Mouse (Mus musculus) CH12.LX (cell line): ENCODE measurements around the gene Fzd2. TPM values are rescaled to one million over a fixed set of nuclear protein-coding genes. Genes with fewer than 3 reads are reported as not detected.
"Not testable (repeated sequence)": the region's sequence is repeated elsewhere in the genome, so short reads cannot be mapped to it uniquely, and the experiment has no call there.

Source experiments
- DNase-seq: peaks from one replicate; pipeline ENCODE4 v3.0.0-alpha.2; 2013; ENCODE audit errors: extremely low read depth
- H3K27ac ChIP-seq: 2 replicates; pipeline ENCODE4 v1.5.1; 2012; ENCODE audit warnings: low read depth, mild to moderate bottlenecking, control low read depth, moderate library complexity; ENCODE audit not compliant: insufficient read depth
- H3K27me3 ChIP-seq: replicated peaks from 2 replicates; pipeline ENCODE3; 2012; ENCODE audit warnings: inconsistent platforms
- H3K36me3 ChIP-seq, 2 experiments: replicated peaks in 1 of 2; 2 replicates each; pipeline versions ENCODE3 to v1.6.1; 2012; ENCODE audit warnings: inconsistent platforms in 1 of 2, low read length in 1 of 2, mild to moderate bottlenecking in 1 of 2, mixed read lengths in 1 of 2, moderate library complexity in 1 of 2; ENCODE audit not compliant: control insufficient read depth in 1 of 2, insufficient read depth in 1 of 2
- H3K4me1 ChIP-seq, 2 experiments: 2 replicates each; pipeline ENCODE4 v1.6.1; 2012; ENCODE audit warnings: inconsistent platforms in 1 of 2, moderate library complexity in 1 of 2; ENCODE audit not compliant: insufficient read depth in 2 of 2, control insufficient read depth in 1 of 2
- H3K4me2 ChIP-seq: 2 replicates; pipeline ENCODE4 v1.6.1; 2012; ENCODE audit warnings: low read depth, mild to moderate bottlenecking, control low read depth; ENCODE audit not compliant: poor library complexity, insufficient read depth, severe bottlenecking
- H3K4me3 ChIP-seq, 3 experiments: fragments of 150-350 bp in 1 of 3; sonication (generic) in 1 of 3; replicated peaks in 1 of 3; 2 replicates each; pipeline versions ENCODE3 to v1.5.1; 2011 to 2012; ENCODE audit warnings: low read depth in 2 of 3, low read length in 2 of 3, mild to moderate bottlenecking in 2 of 3, moderate library complexity in 2 of 3, control low read depth in 1 of 3, improper control_type of control experiment in 1 of 3, inconsistent platforms in 1 of 3, mixed read lengths in 1 of 3; ENCODE audit not compliant: poor library complexity in 1 of 3
- H3K79me2 ChIP-seq: replicated peaks from 2 replicates; pipeline ENCODE4 v1.6.1; 2012; ENCODE audit warnings: mild to moderate bottlenecking, moderate library complexity; ENCODE audit not compliant: control insufficient read depth, poor library complexity, insufficient read depth, severe bottlenecking; ENCODE audit errors: extremely low read depth
- H3K9ac ChIP-seq: 2 replicates; pipeline ENCODE4 v1.6.1; 2012; ENCODE audit warnings: low read depth, mild to moderate bottlenecking, control low read depth, moderate library complexity; ENCODE audit not compliant: insufficient read depth
- H3K9me3 ChIP-seq: replicated peaks from 2 replicates; pipeline ENCODE3; 2012; ENCODE audit warnings: low read length, inconsistent platforms, mixed read lengths
- BHLHE40 ChIP-seq: IDR thresholded peaks from 2 replicates; pipeline ENCODE4 v1.6.1; 2011; ENCODE audit warnings: mild to moderate bottlenecking, low read depth, low read length, improper control_type of control experiment
- CHD1 ChIP-seq: IDR thresholded peaks from 2 replicates; pipeline ENCODE4 v1.6.1; 2012; ENCODE audit warnings: low read depth, low read length, improper control_type of control experiment, inconsistent platforms
- CHD2 ChIP-seq: IDR thresholded peaks from 2 replicates; pipeline ENCODE4 v1.6.1; 2011; ENCODE audit warnings: low read length, improper control_type of control experiment
- ELF1 ChIP-seq: IDR thresholded peaks from 2 replicates; pipeline ENCODE4 v1.6.1; 2014; ENCODE audit warnings: low read depth, mild to moderate bottlenecking, inconsistent platforms, low read length, improper control_type of control experiment
- EP300 ChIP-seq: IDR thresholded peaks from 2 replicates; pipeline ENCODE4 v1.6.1; 2011; ENCODE audit warnings: low read length, improper control_type of control experiment
- SIN3A ChIP-seq: IDR thresholded peaks from 2 replicates; pipeline ENCODE4 v1.6.1; 2012; ENCODE audit warnings: low read length, improper control_type of control experiment, inconsistent platforms
- SMC3 ChIP-seq: IDR thresholded peaks from 2 replicates; pipeline ENCODE4 v1.6.1; 2011; ENCODE audit warnings: low read depth, low read length, improper control_type of control experiment
- dilution Hi-C: fragments of 300-500 bp; cut with MboI; formaldehyde crosslinking; loops from 2 replicates; pipeline ENCODE4 v1.14.3; 2020; ENCODE audit warnings: low sequenced_read_pairs; ENCODE audit not compliant: extremely low pct_unique_long_range_greater_than_20kb, extremely low pct_ligation_motif_present
- in situ Hi-C: fragments of 300-500 bp; cut with MboI; formaldehyde crosslinking; loops from 3 replicates; pipeline ENCODE4 v1.14.3; 2019; ENCODE audit warnings: low sequenced_read_pairs, low pct_ligation_motif_present, low pct_unique_long_range_greater_than_20kb, mixed read lengths
- polyA plus RNA-seq: library from polyadenylated mRNA; unstranded; fragments of >175 nt; gene quantifications from 2 replicates; pipeline ENCODE4 v1.2.1, GENCODE M21; 2012; ENCODE audit warnings: low read depth; ENCODE audit not compliant: insufficient read length
- total RNA-seq, 2 experiments: library from RNA; depleted of rRNA; stranded (reverse); fragments of 300-350 nt in 1 of 2; fragments of >200 nt in 1 of 2; gene quantifications; 2 replicates each; pipeline ENCODE4 v1.2.3; 2012 to 2014

Gene Fzd2
- total and polyA plus RNA-seq, 3 experiments = 0.13 to 0.35 (median 0.20) TPM

DNA sequence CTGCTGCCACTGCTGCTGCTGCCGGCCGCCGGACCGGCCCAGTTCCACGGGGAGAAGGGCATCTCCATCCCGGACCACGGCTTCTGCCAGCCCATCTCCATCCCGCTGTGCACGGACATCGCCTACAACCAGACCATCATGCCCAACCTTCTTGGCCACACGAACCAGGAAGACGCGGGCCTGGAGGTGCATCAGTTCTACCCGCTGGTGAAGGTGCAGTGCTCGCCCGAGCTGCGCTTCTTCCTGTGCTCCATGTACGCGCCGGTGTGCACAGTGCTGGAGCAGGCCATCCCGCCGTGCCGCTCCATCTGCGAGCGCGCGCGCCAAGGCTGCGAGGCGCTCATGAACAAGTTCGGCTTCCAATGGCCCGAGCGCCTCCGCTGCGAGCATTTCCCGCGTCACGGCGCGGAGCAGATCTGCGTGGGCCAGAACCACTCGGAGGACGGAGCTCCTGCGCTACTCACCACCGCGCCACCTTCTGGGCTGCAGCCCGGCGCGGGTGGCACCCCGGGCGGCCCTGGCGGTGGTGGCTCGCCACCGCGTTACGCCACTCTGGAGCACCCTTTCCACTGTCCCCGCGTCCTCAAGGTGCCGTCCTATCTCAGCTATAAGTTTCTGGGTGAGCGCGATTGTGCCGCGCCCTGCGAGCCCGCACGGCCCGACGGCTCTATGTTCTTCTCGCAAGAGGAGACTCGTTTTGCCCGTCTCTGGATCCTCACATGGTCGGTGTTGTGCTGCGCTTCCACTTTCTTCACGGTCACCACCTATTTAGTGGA lies 769 bp downstream of the Fzd2 start:
- H3K27ac ChIP-seq = no peak overlapping the region
- dilution Hi-C loops = no loop called here
- in situ Hi-C loops = no loop called here
- no peaks in the 10 kb centered on the region for H3K79me2 ChIP-seq
- H3K36me3 ChIP-seq = no peaks in the 10 kb centered on the region
- H3K9ac ChIP-seq = no peak overlapping the region
- peaks cover 19% of the 10 kb centered on the region for H3K9me3 ChIP-seq
- 0 out of 4 replicates have a peak, but pooled peaks cover 0 to 2% of the 10 kb centered on the region in 2 experiments for H3K4me1 ChIP-seq
- no peak overlapping the region for H3K4me3 ChIP-seq
- H3K27me3 ChIP-seq = peaks cover 37% of the 10 kb centered on the region
- no peak overlapping the region for H3K4me2 ChIP-seq
- no peak for TF ChIP-seq CHD1
- TF ChIP-seq EP300 = no peak
- TF ChIP-seq, all 38 proteins: peak for 0
- DNase-seq = no peak

- Histone ChIP-seq H3K4me3 (no peak overlapping the region), H3K27me3 (peaks cover 45% of the 10 kb centered on the region), H3K9me3 (peaks cover 19% of the 10 kb centered on the region)
- TF ChIP-seq ELF1 = no peak
- no peak for TF ChIP-seq BHLHE40
- no peak for TF ChIP-seq SIN3A
- no peak for TF ChIP-seq SMC3
- TF ChIP-seq, all 38 proteins: peak for 0
- dilution Hi-C loops (no loop called here), in situ Hi-C loops (no loop called here)
- no peak for DNase-seq
- Histone ChIP-seq H3K36me3 (no peaks in the 10 kb centered on the region), H3K27ac (no peak overlapping the region), H3K4me2 (no peak overlapping the region), H3K79me2 (no peaks in the 10 kb centered on the region), H3K4me1 (0 out of 4 replicates have a peak, but pooled peaks cover 0 to 2% of the 10 kb centered on the region in 2 experiments), H3K9ac (no peak overlapping the region)
These were observed 1.6 kb downstream of the Fzd2 start for GRCm38 (mm10) chr11:102605553-102606416.

DNA sequence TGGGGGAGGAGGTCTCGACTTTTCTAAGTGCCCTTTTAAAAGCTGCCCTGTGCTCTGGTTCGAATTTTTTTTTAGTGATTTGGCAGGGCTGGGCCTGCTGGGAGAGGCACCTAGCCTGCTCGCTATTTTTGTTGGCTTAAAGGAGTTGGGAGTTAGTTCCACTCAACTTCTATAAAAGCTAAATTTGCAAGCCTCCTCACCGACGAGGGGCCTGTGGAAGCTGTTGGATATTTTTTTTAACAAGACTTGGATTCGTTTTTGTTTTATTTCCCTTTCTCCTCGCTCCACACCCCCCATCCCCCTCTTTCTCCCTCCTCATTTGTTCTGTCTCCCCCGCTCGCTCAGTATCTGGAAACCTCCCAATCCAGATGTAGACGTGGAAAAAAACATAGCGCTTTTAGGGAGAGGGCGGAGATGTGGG lies 2.6 kb downstream of the Fzd2 start:
- no peak for DNase-seq
- Histone ChIP-seq H3K9ac (no peak overlapping the region), H3K4me2 (no peak overlapping the region), H3K9me3 (peaks cover 19% of the 10 kb centered on the region), H3K4me3 (no peak overlapping the region), H3K79me2 (no peaks in the 10 kb centered on the region), H3K4me1 (0 out of 4 replicates have a peak, but pooled peaks cover 0 to 2% of the 10 kb centered on the region in 2 experiments), H3K27me3 (peaks cover 51% of the 10 kb centered on the region), H3K27ac (no peak overlapping the region), H3K36me3 (no peaks in the 10 kb centered on the region)
- dilution Hi-C loops (no loop called here), in situ Hi-C loops (no loop called here)
- TF ChIP-seq CHD2 = no peak

- H3K36me3 ChIP-seq, H3K4me3 ChIP-seq, in situ Hi-C loops, H3K4me1 ChIP-seq, H3K4me2 ChIP-seq, dilution Hi-C loops, H3K27ac ChIP-seq, H3K9ac ChIP-seq, DNase-seq, H3K79me2 ChIP-seq: not testable (repeated sequence)
- Histone ChIP-seq H3K9me3 (peaks cover 19% of the 10 kb centered on the region), H3K27me3 (peaks cover 51% of the 10 kb centered on the region)
These were observed 3.0 kb downstream of the Fzd2 start for GRCm38 (mm10) chr11:102607201-102607600.
